Mouse (Mus musculus): Measurements from ENCODE around the gene Tmigd3.

The Tmigd3 gene

GRCm38 (mm10) chr3:105870558-105870957 lies at the start of gene Tmigd3, which contains the start of gene Adora3:
Tmigd3 (plus strand) TSS chr3:105870903.
Adora3 (plus strand) TSS chr3:105870858.
- DNase-seq (ENCODE audit: low read depth, low spot score) = no peak

- no peak for DNase-seq (ENCODE audit: low read depth, low spot score)
Observed at GRCm38 (mm10) chr3:105821504-105821903, 49.2 kb upstream of the Tmigd3 start.

DNA sequence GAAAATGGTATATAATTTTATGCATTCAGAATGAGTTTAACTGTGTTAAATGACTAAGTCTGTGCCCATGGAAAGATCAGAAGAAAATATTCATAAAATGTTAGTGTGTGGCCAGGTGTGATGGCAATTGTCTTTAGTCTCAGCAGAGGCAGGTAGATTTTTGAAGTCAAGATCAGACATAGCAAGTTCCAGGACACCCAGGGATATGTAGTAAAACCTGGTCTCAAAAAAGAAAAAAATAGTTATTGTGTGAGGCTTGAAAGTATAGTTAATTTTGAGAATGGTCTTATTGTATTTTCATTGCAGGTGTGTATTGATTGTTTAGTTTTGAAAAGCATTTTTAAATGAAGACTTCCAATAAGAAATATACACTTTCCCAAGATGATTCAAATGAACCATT lies 47.1 kb upstream of the Tmigd3 start:
- no peak for DNase-seq (ENCODE audit: low read depth, low spot score)

GRCm38 (mm10) chr3:105824103-105824502 lies 46.6 kb upstream of the Tmigd3 start:
- DNase-seq (ENCODE audit: low read depth, low spot score) = no peak

GRCm38 (mm10) chr3:105824704-105825103 lies 46.0 kb upstream of the Tmigd3 start:
- no peak for DNase-seq (ENCODE audit: low read depth, low spot score)

DNA sequence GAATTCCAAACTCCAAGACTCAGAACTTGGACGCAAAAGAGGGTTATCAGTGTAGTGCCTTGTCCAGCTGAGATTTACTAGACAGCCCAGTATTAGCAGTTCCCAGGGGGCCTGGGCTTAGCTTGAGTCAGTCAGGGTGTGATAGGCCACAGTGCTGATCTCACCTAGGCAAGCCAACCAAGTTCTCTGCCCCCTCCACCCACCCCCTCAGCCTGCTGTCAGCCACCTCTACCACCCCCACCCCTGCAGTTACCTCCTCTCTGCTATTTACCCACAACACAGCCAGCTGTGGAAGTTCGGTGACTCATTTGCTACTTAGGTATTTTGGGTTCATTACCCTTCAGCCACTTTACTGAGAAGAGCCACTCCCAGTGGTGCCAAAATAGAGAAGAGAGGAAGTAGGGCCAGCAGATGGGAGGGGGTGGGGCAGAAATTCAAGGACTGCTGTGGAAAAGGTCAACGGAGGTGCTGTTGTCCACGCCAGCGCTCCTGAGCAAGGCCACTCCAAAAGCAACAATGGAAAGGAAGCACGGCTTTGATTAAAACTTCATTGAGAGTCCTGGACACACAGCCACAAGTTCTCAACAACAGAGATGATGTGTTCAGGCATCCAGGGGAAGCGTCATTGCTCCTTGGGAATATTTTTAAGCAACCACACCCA lies 45.1 kb upstream of the Tmigd3 start:
- no peak for DNase-seq (ENCODE audit: low read depth, low spot score)

DNA sequence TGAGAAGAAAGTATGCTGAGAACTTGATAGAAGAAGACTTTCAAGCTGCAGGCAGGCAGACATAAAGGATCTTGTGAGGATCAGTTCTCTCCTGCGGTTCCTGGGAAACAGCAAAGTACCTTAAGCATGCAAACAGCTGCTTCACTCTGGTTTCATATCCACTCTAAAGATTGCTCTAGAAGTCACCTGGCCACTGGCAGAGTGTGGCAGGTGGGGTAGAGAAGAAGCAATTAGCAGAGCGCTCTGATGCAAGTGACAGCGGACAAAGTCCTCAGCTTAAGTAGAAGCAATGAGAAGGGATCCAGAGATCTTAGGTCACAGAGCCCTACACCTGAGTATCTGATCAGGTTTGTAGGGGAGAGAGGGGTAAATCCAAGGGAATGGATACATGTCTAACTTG lies 39.1 kb upstream of the Tmigd3 start:
- no peak for DNase-seq (ENCODE audit: low read depth, low spot score)

DNA sequence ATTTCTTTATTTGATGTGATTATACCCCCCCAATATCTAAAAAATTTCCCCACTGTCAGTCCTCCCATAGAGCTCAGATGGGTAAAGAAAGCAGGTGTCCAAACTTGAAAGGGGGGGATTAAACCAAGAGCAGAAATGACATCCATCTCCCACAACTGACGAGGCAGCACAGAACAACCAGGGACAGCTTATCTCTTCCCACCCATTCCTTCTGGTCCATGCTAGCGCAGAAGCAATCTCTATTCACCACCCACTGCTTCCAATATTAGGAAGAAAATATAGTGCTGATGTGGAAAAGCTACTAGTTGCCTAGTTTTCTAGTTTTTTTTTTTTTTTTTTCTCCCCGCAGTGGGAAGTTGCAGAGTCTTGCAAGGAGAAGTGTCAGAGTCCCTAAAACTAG lies 34.8 kb upstream of the Tmigd3 start:
- DNase-seq (ENCODE audit: low read depth, low spot score) = no peak

DNA sequence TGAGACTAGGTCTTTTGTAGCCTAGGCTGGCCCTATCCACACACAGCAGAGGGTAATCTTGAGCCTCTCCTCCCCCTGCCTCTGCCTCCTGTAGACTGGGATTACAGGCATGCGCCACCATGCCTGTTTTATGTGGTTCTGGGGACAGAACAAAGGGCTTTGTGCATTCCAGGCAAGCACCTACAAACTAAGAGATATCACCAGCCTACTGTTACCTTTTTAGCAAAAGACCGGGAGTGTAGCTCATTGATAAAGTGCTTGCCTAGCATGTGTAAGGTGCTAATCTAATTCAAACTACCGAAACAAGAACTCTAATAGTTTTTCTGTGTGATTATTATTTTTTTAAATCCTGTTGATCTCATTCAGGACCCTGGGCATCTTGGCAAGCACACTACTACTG lies 33.8 kb upstream of the Tmigd3 start:
- no peak for DNase-seq (ENCODE audit: low read depth, low spot score)

DNA sequence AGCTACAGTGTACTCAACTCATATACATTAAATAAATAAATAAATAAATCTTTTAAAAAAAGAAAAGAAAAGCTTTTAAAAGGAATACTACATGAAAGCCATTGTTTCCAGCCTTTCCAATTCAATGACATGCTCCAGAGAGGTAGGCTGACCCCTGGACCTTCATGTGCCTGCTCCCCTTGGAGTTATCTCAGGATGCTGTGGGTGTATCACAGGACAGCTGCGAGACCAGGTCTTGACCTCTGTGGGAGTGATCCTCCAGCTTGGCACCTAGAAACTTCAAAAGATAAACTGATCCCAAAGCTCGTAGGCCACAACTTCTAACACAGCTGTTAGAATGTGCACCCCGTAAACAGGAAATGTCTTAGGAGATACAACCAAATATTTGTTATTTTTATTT lies 32.0 kb upstream of the Tmigd3 start:
- DNase-seq (ENCODE audit: low read depth, low spot score) = no peak

- DNase-seq (ENCODE audit: low read depth, low spot score) = no peak
Observed at GRCm38 (mm10) chr3:105839836-105840235, 30.9 kb upstream of the Tmigd3 start.

DNA sequence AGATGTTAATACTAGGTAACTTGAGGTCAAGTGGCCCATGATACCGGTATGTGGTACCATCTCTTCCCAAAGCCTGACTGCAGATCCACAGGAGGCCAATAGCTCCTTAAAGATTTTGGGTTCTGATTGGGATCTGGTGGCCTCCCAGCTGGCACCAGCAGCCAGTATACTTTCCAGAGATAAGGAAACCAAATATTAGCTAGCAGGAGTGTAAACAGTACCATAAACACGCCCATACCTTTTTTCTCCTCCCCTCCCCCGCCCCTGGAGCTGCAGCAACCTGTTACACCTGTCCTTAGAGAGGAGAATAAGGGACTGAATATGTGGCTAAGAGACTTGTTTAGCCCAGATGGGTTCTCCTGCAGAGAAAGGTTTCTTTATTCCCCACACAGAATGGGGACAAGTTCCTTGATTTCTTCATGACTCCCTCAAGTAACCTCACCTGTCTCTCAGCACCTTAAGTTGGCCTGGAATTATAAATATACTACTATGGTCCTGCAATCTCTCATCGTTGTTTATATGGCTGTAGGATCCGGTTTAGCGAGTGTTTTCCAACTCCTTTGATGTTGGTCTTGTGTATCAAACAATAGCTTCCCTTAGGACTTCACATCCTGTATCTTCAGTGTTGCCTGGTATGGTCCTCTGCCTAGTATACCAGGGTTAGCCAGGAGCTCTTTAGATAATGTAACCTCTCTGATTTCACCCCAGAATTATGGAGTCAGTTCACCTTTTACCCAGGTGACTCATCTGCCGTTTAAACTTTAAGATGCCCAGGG lies 24.2 kb upstream of the Tmigd3 start:
- DNase-seq (ENCODE audit: low read depth, low spot score) = no peak

DNA sequence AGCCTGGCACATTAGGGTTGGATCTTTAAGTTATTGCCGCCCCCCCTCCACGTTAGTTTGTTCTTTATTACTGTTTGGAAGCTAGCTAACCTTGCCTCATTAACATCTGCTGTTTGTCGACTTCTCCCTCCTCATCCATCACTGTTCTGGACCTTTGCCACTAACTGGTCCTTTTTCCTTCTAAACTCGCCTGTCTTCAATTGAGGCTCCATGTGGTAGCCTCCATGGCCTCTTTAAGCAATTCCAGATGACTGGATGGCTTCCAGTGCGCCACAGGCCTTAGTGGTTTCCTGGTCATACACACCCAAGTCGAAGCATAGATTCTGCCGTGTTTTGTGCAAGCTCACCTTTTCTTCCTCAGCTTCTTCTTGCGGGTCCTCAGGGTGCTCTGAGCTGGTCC lies 16.9 kb upstream of the Tmigd3 start:
- no peak for DNase-seq (ENCODE audit: low read depth, low spot score)

- DNase-seq (ENCODE audit: low read depth, low spot score) = no peak
Observed at GRCm38 (mm10) chr3:105854786-105855185, 15.9 kb upstream of the Tmigd3 start.

GRCm38 (mm10) chr3:105857513-105857912 lies 13.2 kb upstream of the Tmigd3 start:
- no peak for DNase-seq (ENCODE audit: low read depth, low spot score)

DNA sequence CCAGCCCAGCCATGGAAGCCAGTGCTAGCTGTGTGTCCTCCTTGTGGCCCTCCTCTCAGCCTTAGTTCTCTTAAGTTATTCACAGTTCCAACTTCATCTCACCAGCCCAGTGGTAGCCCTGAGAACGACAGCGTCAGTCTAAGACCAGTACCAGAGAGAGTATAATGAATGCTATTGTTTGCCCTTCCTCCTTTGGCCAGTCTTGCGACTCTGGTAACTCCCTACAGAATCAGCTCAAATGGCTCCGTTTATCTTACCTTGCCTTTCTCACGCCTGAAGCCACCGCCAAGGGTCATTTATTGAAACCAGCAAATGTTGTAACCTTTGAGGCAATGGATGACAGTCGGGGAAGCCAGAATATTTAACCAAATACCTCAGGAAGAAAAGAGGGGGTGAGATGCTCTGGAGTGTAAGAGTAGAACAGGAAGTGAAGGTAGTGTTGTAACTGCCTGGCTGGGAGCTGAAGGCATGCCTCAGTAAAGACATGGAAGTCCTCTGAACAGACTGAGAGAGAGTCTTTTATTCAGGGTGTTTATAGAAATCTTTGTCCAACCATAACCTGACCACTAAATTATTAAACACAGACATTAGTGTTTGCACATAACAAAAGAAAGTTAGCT lies 8.8 kb upstream of the Tmigd3 start:
- no peak for DNase-seq (ENCODE audit: low read depth, low spot score)

GRCm38 (mm10) chr3:105864123-105864522 lies 6.6 kb upstream of the Tmigd3 start:
- DNase-seq (ENCODE audit: low read depth, low spot score) = no peak

GRCm38 (mm10) chr3:105865122-105865521 lies 5.6 kb upstream of the Tmigd3 start:
- no peak for DNase-seq (ENCODE audit: low read depth, low spot score)

DNA sequence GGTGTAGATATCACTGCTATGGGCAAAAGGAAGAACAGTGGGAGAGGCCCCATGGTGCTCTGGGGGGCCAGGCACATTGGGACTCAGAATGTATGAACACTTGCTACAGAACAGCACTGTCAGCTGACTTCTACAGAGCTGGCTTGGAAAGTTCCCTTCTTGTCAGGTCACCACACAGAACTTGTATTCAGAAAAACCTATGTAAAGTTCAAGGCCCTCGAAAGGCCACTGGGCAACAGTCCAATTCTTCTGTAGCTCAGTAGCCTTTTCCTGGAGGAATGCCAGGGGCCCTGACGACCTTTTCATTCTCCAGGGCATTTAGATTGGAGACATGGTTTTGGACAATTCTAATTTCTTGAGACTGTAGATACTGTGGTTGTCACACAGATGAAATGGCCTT lies 2.6 kb upstream of the Tmigd3 start:
- DNase-seq (ENCODE audit: low read depth, low spot score) = no peak

DNA sequence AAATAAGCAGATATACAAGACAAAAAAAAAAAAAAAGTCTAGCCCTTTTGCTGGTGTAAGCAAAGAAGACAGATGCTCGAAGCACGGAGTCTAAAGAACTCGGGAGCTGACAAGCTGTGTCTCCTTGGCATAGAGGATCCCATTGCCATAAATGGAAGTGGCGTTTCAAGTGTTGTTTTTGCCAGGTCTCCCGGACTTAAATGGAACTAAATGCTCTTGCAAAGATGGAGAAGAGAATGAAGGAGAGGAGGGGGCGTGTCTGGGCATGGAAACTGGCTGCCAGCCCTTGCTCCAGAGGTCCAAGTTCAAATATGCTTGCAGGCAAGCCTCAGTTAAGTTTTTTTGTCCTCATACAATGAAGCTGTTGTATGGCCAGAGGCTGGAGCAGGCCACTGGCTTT lies 1.3 kb downstream of the Tmigd3 start:
- no peak for DNase-seq (ENCODE audit: low read depth, low spot score)

- DNase-seq (ENCODE audit: low read depth, low spot score) = no peak
Observed at GRCm38 (mm10) chr3:105872579-105872978, 1.9 kb downstream of the Tmigd3 start.

GRCm38 (mm10) chr3:105873451-105874445 lies 3.0 kb downstream of the Tmigd3 start:
- no peak for DNase-seq (ENCODE audit: low read depth, low spot score)
